Comparison of ENCODE assay signal across 16 mouse cellular contexts in the genomic region with DNA sequence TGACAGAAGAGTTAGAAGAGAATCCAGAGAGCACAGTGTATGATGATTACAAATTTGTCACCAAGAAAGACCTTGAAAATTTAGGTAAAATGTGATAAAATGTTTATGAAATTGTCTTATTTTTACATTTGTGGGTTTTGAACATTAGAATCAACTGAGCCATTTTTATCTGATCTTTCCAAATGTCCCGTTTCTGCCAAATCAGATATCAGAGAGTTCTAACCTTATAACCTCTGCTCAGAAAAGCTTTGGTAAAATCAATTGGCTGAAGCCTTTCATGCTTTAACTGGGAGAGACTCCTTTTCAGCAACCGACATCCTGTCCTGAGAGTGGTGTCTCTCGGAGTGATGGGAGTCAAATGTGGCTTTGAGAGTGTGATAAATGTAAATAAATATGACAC.
"Had no signal": no experiment of that assay in that cellular context is flagged by ENCODE, and none has a peak within 500 bp of the region (broad histone marks: within the 10 kb centered on the region; RNA-seq: fewer than 3 reads in every experiment).

No protein-coding gene starts in this region.

- H3K27ac ChIP-seq: neural tube, embryonic 13.5 days; neural tube, embryonic 15.5 days; stomach, embryonic 15.5 days; stomach, postnatal 0 days had no signal

- H3K4me3 ChIP-seq: neural tube, embryonic 13.5 days; neural tube, embryonic 15.5 days; stomach, embryonic 15.5 days had no signal

- H3K4me2 ChIP-seq: neural tube, embryonic 13.5 days; neural tube, embryonic 15.5 days; stomach, embryonic 15.5 days had no signal

- H3K9ac ChIP-seq: neural tube, embryonic 13.5 days; neural tube, embryonic 15.5 days; stomach, embryonic 15.5 days had no signal

- H3K27me3 ChIP-seq: neural tube, embryonic 13.5 days; neural tube, embryonic 15.5 days; stomach, embryonic 15.5 days had no signal

- H3K4me1 ChIP-seq: neural tube, embryonic 13.5 days; neural tube, embryonic 15.5 days; stomach, embryonic 15.5 days had no signal

- DNase-seq: retina, postnatal 1 day; right cerebral cortex, adult 18-20 months; right cerebral cortex, postnatal 14 days; right cerebral cortex, postnatal 25 days; right cerebral cortex, postnatal 4 days; spleen, adult 18-20 months; thymus, adult 18-20 months; thymus, adult 2 months; thymus, postnatal 14 days; thymus, postnatal 25 days; thymus, postnatal 36 days; thymus, postnatal 4 days had no signal

- H3K9me3 ChIP-seq: neural tube, embryonic 13.5 days; neural tube, embryonic 15.5 days; stomach, embryonic 15.5 days had no signal
